ENCODE assay signal across 9 mouse cellular contexts in the genomic region with DNA sequence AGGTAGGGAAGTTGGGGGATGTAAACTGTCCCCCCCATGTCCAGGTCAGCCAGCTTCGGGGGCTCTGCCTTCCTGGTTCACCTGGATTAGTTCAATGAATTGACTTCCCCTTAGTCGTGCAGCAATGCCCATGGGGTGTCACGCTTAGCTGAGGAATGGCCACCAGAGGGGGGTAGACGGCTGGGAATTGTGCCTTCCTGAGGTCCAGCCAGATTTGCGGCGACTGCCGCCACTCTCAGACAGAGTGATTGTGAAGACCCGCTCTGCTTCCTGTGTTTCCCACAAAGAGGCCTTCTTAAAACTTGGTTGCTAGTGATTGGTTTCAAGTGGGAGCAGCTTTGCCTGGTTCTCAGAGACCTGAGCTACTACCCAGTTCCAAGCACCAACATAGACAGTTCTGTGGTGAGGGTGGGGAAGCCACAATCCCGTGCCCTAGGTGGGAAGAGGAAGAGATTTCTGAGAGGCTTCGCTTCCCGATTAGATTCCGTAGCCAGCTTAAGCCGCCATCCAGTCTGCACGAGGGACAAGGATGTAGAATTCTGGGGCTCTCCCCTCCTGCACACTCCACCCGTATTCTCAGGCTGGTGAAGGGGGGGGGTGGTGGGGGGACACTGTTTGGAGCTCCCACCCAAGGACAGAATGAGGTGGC. TPM values are rescaled to one million over a fixed set of nuclear protein-coding genes. Genes with fewer than 3 reads are reported as not detected.
A peak's percentile ranks its signal among the peaks of the same experiment; 100 is the strongest.
DNase-seq lines count a peak whose midpoint lies in the region; ATAC-seq and TF ChIP-seq lines count a peak whose summit lies in the region.
"Had no signal": no experiment of that assay in that cellular context is flagged by ENCODE, and none has a peak within 500 bp of the region (broad histone marks: within the 10 kb centered on the region; RNA-seq: fewer than 3 reads in every experiment).

No protein-coding gene starts in this region.

- H3K4me3 ChIP-seq in bone marrow macrophage, adult 2 months (ENCODE audit: insufficient read depth, low read length), result no peak overlapping the region
- H3K4me3 ChIP-seq in forebrain, embryonic 14.5 days (ENCODE audit: low read depth, low read length), result peak overlapping the region; percentile 1; the same call in 1 of the 2 replicates
- 0 out of 2 replicates have a peak overlapping the region, but pooled peaks have one; percentile 17 for H3K4me3 ChIP-seq in lung, embryonic 16.5 days (ENCODE audit: low read length)

- under 1% methylated on average over 15 of the region's 15 CpGs for WGBS in forebrain, embryonic 14.5 days
- WGBS in lung, embryonic 16.5 days, result 4% methylated on average over 15 of the region's 15 CpGs

- no peak for TF ChIP-seq POLR2A in bone marrow macrophage, adult 2 months (IDR thresholded peaks at IDR 0.05; ENCODE audit: borderline replicate concordance, low read depth, low read length)

- peaks cover 18% of the 10 kb centered on the region; the same call in 1 of the 2 replicates for H3K27me3 ChIP-seq in forebrain, embryonic 14.5 days (replicated peaks; ENCODE audit: control insufficient read depth, insufficient read depth, low read length)
- H3K27me3 ChIP-seq in lung, embryonic 16.5 days (ENCODE audit: control insufficient read depth, insufficient read depth, low read depth, low read length), result peaks cover 25% of the 10 kb centered on the region

- peak; percentile 60; the same call in 1 of the 2 replicates for ATAC-seq in forebrain, embryonic 14.5 days
- peak; percentile 89; the same call in 1 of the 2 replicates for ATAC-seq in lung, embryonic 16.5 days (ENCODE audit: low read depth)

- peak; percentile 83 for DNase-seq in ES-CJ7 (ENCODE audit: low read depth, low spot score)
- DNase-seq in forebrain, embryonic 14.5 days (ENCODE audit: low spot score), result peak; percentile 87
- peak; percentile 57 to 74 for DNase-seq in heart, postnatal 36 days
- peak; percentile 16 to 72 for DNase-seq in layer of hippocampus, adult 18-20 months (ENCODE audit: low spot score in 2 of 2)
- DNase-seq in ovary, postnatal 36 days (ENCODE audit: low spot score), result peak; percentile 69
- peak; percentile 83 for DNase-seq in urinary bladder, postnatal 14 days (ENCODE audit: low spot score)

- intact Hi-C loops in heart, postnatal 36 days (cut with DNase I), result loop anchor here (1.0 kb wide), 1 partner anchor 90 kb away; no protein-coding TSS in a partner anchor

- no peaks in the 10 kb centered on the region for H3K9me3 ChIP-seq in forebrain, embryonic 14.5 days (replicated peaks; ENCODE audit: control insufficient read depth, low read length)
- H3K9me3 ChIP-seq in lung, embryonic 16.5 days (ENCODE audit: control insufficient read depth, low read length), result no peaks in the 10 kb centered on the region

- H3K4me1 ChIP-seq in bone marrow macrophage, adult 2 months (ENCODE audit: control insufficient read depth, insufficient read depth, low read length), result no peaks in the 10 kb centered on the region
- no peaks in the 10 kb centered on the region; the same call in 1 of the 2 replicates for H3K4me1 ChIP-seq in forebrain, embryonic 14.5 days (ENCODE audit: control insufficient read depth, insufficient read depth, low read length)
- H3K4me1 ChIP-seq in lung, embryonic 16.5 days (replicated peaks; ENCODE audit: control insufficient read depth, insufficient read depth, low read length), result no peaks in the 10 kb centered on the region

- peak overlapping the region; percentile 24; the same call in 1 of the 2 replicates for H3K4me2 ChIP-seq in forebrain, embryonic 14.5 days (ENCODE audit: low read length)
- H3K4me2 ChIP-seq in lung, embryonic 16.5 days (ENCODE audit: low read depth, low read length), result peak overlapping the region; percentile 33

- no peaks in the 10 kb centered on the region for H3K36me3 ChIP-seq in forebrain, embryonic 14.5 days (ENCODE audit: control insufficient read depth, insufficient read depth, low read length)
- no peaks in the 10 kb centered on the region for H3K36me3 ChIP-seq in lung, embryonic 16.5 days (ENCODE audit: control insufficient read depth, insufficient read depth, low read length)

- no peak overlapping the region for H3K27ac ChIP-seq in bone marrow macrophage, adult 2 months (ENCODE audit: insufficient read depth, low read depth, low read length)
- no peak overlapping the region for H3K27ac ChIP-seq in forebrain, embryonic 14.5 days (ENCODE audit: low read depth, low read length)
- H3K27ac ChIP-seq in lung, embryonic 16.5 days (ENCODE audit: low read length), result no peak overlapping the region

- peak; percentile 36; the same call in 1 of the 2 replicates for TF ChIP-seq CTCF in bone marrow macrophage, adult 2 months (IDR thresholded peaks at IDR 0.05; ENCODE audit: low read depth, low read length)

- H3K9ac ChIP-seq in forebrain, embryonic 14.5 days (ENCODE audit: low read length), result peak overlapping the region; percentile 47; the same call in 1 of the 2 replicates
- H3K9ac ChIP-seq in lung, embryonic 16.5 days (ENCODE audit: low read length), result peak overlapping the region; percentile 47

RNA-seq across cellular contexts. Expression of a gene that starts 12.2 kb away (rescaled TPM):
- not detected in 2 replicates for polyA plus RNA-seq in bone marrow macrophage, adult 2 months (2012; ENCODE audit: insufficient read depth, insufficient read length, missing spikeins)
- polyA plus RNA-seq in forebrain, embryonic 14.5 days (2014; fragmentation: Nextera tagmentation; extraction: Ambion mirVana), result 0.06 and 0.15 TPM in 2 replicates
- not detected for total RNA-seq in heart, postnatal 36 days (2021)
- under 1 TPM; 0.30 to 0.40 TPM for total RNA-seq in layer of hippocampus, adult 18-20 months (2021)
- 2.2 and 2.8 TPM in 2 replicates for polyA plus RNA-seq in lung, embryonic 16.5 days (2015; fragmentation: Nextera tagmentation; extraction: Ambion mirVana)

RNA-seq across cellular contexts. Expression of a gene that starts 34.0 kb away (rescaled TPM):
- polyA plus RNA-seq in bone marrow macrophage, adult 2 months (2012; ENCODE audit: insufficient read depth, insufficient read length, missing spikeins), result not detected in 2 replicates
- polyA plus RNA-seq in forebrain, embryonic 14.5 days (2014; fragmentation: Nextera tagmentation; extraction: Ambion mirVana), result 0.14 TPM in 1 of 2 replicates, not detected in the other
- total RNA-seq in heart, postnatal 36 days (2021), result not detected
- under 1 TPM in 1 of 2 experiments, not detected in 1; 0.20 TPM for total RNA-seq in layer of hippocampus, adult 18-20 months (2021)
- polyA plus RNA-seq in lung, embryonic 16.5 days (2015; fragmentation: Nextera tagmentation; extraction: Ambion mirVana), result 0.41 and 1.3 TPM in 2 replicates

RNA-seq across cellular contexts. Expression of a gene that starts 48.4 kb away (rescaled TPM):
- not detected in 2 replicates for polyA plus RNA-seq in bone marrow macrophage, adult 2 months (2012; ENCODE audit: insufficient read depth, insufficient read length, missing spikeins)
- not detected in 2 replicates for polyA plus RNA-seq in forebrain, embryonic 14.5 days (2014; fragmentation: Nextera tagmentation; extraction: Ambion mirVana)
- total RNA-seq in heart, postnatal 36 days (2021), result not detected
- not detected for total RNA-seq in layer of hippocampus, adult 18-20 months (2021)
- polyA plus RNA-seq in lung, embryonic 16.5 days (2015; fragmentation: Nextera tagmentation; extraction: Ambion mirVana), result 0.09 TPM in 1 of 2 replicates, not detected in the other
- total RNA-seq: layer of hippocampus, adult 8-10 months had no signal
